Comparison of ENCODE assay signal across 20 mouse cellular contexts in genomic region chr19:6082156-6082555, GRCm38 (mm10).
"Had no signal": no experiment of that assay in that cellular context is flagged by ENCODE, and none has a peak within 500 bp of the region (broad histone marks: within the 10 kb centered on the region; RNA-seq: fewer than 3 reads in every experiment).

Gene Gm28374 (minus strand): TSS chr19:6082256.

- H3K9ac ChIP-seq: limb, embryonic 15.5 days; midbrain, embryonic 12.5 days; stomach, embryonic 15.5 days had no signal

- ATAC-seq: liver, embryonic 12.5 days; midbrain, embryonic 16.5 days had no signal

- H3K4me3 ChIP-seq: layer of hippocampus, adult 2 months; liver, embryonic 12.5 days; midbrain, embryonic 12.5 days; stomach, embryonic 15.5 days had no signal

- DNase-seq: kidney, adult 11 months; kidney, adult 9 months; kidney, postnatal 25 days; layer of hippocampus, adult 9-11 months; lung, adult 2 months; lung, postnatal 14 days; lung, postnatal 4 days; right cerebral cortex, adult 18-20 months; right cerebral cortex, postnatal 14 days; right cerebral cortex, postnatal 4 days; thymus, adult 2 months; thymus, postnatal 14 days; thymus, postnatal 4 days had no signal

- H3K27ac ChIP-seq: kidney, postnatal 0 days; layer of hippocampus, adult 2 months; limb, embryonic 15.5 days; liver, embryonic 12.5 days; midbrain, embryonic 12.5 days; stomach, embryonic 15.5 days had no signal

- H3K9me3 ChIP-seq: limb, embryonic 15.5 days; liver, embryonic 12.5 days; midbrain, embryonic 12.5 days; stomach, embryonic 15.5 days had no signal

- H3K27me3 ChIP-seq: limb, embryonic 15.5 days; liver, embryonic 12.5 days; midbrain, embryonic 12.5 days; stomach, embryonic 15.5 days had no signal

- H3K4me2 ChIP-seq: stomach, embryonic 15.5 days had no signal
